Mouse (Mus musculus): ENCODE results near the gene Ric8b. TPM values are rescaled to one million over a fixed set of nuclear protein-coding genes. Genes with fewer than 3 reads are reported as not detected.
A peak's percentile ranks its signal among the peaks of the same experiment; 100 is the strongest.

Gene Ric8b
- polyA plus RNA-seq (2015; fragmentation: Nextera tagmentation; extraction: Ambion mirVana) = 14.1 and 15.5 TPM in 2 replicates

DNA sequence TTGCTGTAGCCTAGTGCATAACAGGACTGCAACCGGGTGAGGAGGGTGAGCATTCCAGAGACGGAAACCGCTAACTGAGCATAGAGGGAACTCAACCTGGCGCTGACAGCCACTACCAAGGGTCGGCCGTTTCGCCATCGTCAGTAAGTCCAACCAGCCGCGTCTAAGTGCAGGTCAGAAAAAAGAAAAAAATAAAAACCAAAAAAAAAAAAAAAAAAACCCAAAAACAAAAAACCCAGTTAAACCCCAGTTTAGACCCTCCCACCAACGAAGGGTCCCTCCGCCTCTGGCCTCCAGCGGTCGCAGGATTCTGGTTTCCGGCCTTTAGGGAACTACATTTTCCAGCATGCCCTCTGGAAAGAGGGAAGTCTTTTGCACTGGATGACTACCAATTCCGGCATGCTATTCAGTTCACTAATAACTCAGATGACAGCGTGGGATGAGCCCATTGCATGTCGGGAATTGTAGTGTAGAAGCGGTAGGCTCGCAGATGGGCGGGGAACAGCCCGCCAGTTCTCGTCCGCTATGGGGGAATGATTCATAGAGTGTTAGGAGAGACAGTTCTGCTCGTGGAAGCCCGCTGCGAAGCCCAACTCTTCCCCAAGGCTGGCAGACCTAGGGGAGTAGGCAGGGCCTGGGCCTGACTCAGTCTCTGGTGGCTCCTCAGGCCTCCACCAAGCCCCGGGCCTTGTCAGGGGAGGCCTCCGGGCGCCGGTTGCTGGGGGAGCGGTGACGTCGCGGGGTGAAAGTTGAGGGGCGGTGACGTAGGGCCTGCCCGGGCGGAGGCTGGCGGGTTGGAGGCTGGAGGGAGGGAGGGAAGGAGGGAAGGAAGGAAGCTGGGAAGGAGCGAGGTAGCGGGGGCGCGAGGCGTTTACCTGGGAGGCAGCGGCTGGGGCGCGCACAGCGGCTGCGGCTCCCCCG lies at the start of gene Ric8b:
Ric8b (plus strand) TSS at position 807 of the 921 bp plus-strand sequence.
- Histone ChIP-seq H3K9ac (ENCODE audit: low read depth, low read length) (peak within 1 kb of the TSS; percentile 93), H3K27me3 (replicated peaks; ENCODE audit: control insufficient read depth, insufficient read depth, low read length) (no peaks in the 10 kb centered on the region), H3K27ac (ENCODE audit: low read length) (peak within 1 kb of the TSS; percentile 96), H3K4me1 (ENCODE audit: control insufficient read depth, insufficient read depth, low read length) (0 out of 2 replicates have a peak, but pooled peaks cover 3% of the 10 kb centered on the region), H3K4me2 (ENCODE audit: low read depth, low read length) (peak within 1 kb of the TSS; percentile 56), H3K9me3 (ENCODE audit: control insufficient read depth, low read length) (no peaks in the 10 kb centered on the region), H3K36me3 (ENCODE audit: control insufficient read depth, insufficient read depth, low read length) (no peaks in the 10 kb centered on the region), H3K4me3 (ENCODE audit: low read length) (peak within 1 kb of the TSS; percentile 82)
- WGBS = under 1% methylated on average over 49 of the region's 51 CpGs
- peak; percentile 99 for ATAC-seq

GRCm38 (mm10) chr10:84871285-84871684 lies 46.1 kb upstream of the Ric8b start:
- Histone ChIP-seq H3K4me2 (ENCODE audit: low read depth, low read length) (no peak overlapping the region), H3K9ac (ENCODE audit: low read depth, low read length) (no peak overlapping the region), H3K27ac (ENCODE audit: low read length) (no peak overlapping the region), H3K27me3 (replicated peaks; ENCODE audit: control insufficient read depth, insufficient read depth, low read length) (no peaks in the 10 kb centered on the region), H3K4me3 (ENCODE audit: low read length) (no peak overlapping the region), H3K4me1 (ENCODE audit: control insufficient read depth, insufficient read depth, low read length) (no peaks in the 10 kb centered on the region), H3K36me3 (ENCODE audit: control insufficient read depth, insufficient read depth, low read length) (no peaks in the 10 kb centered on the region), H3K9me3 (ENCODE audit: control insufficient read depth, low read length) (no peaks in the 10 kb centered on the region)
- no peak for ATAC-seq
- WGBS = 62% methylated on average over 12 of the region's 12 CpGs

GRCm38 (mm10) chr10:84871921-84872320 lies 45.5 kb upstream of the Ric8b start:
- no peak overlapping the region for H3K27ac ChIP-seq (ENCODE audit: low read length)
- 55% methylated on average over 4 of the region's 4 CpGs for WGBS
- no peaks in the 10 kb centered on the region for H3K4me1 ChIP-seq (ENCODE audit: control insufficient read depth, insufficient read depth, low read length)
- H3K9ac ChIP-seq (ENCODE audit: low read depth, low read length) = no peak overlapping the region
- H3K4me3 ChIP-seq (ENCODE audit: low read length) = no peak overlapping the region
- H3K36me3 ChIP-seq (ENCODE audit: control insufficient read depth, insufficient read depth, low read length) = no peaks in the 10 kb centered on the region
- H3K4me2 ChIP-seq (ENCODE audit: low read depth, low read length) = no peak overlapping the region
- H3K9me3 ChIP-seq (ENCODE audit: control insufficient read depth, low read length) = no peaks in the 10 kb centered on the region
- no peak for ATAC-seq
- no peaks in the 10 kb centered on the region for H3K27me3 ChIP-seq (replicated peaks; ENCODE audit: control insufficient read depth, insufficient read depth, low read length)

- Histone ChIP-seq H3K9me3 (ENCODE audit: control insufficient read depth, low read length) (no peaks in the 10 kb centered on the region), H3K9ac (ENCODE audit: low read depth, low read length) (no peak overlapping the region), H3K4me2 (ENCODE audit: low read depth, low read length) (no peak overlapping the region), H3K27me3 (replicated peaks; ENCODE audit: control insufficient read depth, insufficient read depth, low read length) (no peaks in the 10 kb centered on the region), H3K4me1 (ENCODE audit: control insufficient read depth, insufficient read depth, low read length) (no peaks in the 10 kb centered on the region), H3K4me3 (ENCODE audit: low read length) (no peak overlapping the region), H3K27ac (ENCODE audit: low read length) (no peak overlapping the region), H3K36me3 (ENCODE audit: control insufficient read depth, insufficient read depth, low read length) (no peaks in the 10 kb centered on the region)
- 77% methylated on average over 9 of the region's 9 CpGs for WGBS
- no peak for ATAC-seq
Observed at GRCm38 (mm10) chr10:84879823-84880571, 37.4 kb upstream of the Ric8b start.

DNA sequence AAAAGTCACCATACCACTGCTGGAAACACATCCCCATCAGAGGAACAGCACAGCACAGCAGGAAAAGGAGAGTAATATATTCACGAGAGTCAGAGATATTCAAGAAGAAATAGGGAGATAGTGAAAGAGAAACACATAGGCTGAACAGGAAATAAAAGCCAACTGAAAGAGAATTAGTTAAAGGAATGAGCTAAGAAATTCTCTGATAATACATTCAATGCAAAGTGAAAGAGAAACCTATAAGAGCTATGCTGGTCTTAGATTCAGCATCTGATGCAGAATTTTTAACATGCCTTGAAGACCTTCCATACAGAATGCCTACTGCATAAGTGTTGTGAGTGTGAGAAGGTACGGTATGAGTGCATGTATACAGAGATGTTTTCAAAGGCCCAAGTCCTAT lies 34.9 kb upstream of the Ric8b start:
- Histone ChIP-seq H3K4me2 (ENCODE audit: low read depth, low read length) (no peak overlapping the region), H3K27ac (ENCODE audit: low read length) (no peak overlapping the region), H3K36me3 (ENCODE audit: control insufficient read depth, insufficient read depth, low read length) (no peaks in the 10 kb centered on the region), H3K9me3 (ENCODE audit: control insufficient read depth, low read length) (no peaks in the 10 kb centered on the region), H3K4me1 (ENCODE audit: control insufficient read depth, insufficient read depth, low read length) (peaks cover 6% of the 10 kb centered on the region; the same call in 1 of the 2 replicates), H3K4me3 (ENCODE audit: low read length) (no peak overlapping the region), H3K27me3 (replicated peaks; ENCODE audit: control insufficient read depth, insufficient read depth, low read length) (no peaks in the 10 kb centered on the region), H3K9ac (ENCODE audit: low read depth, low read length) (no peak overlapping the region)
- no peak for ATAC-seq
- WGBS = 90% methylated on average over 2 of the region's 2 CpGs

- Histone ChIP-seq H3K4me2 (ENCODE audit: low read depth, low read length) (peak overlapping the region; percentile 32; the same call in 1 of the 2 replicates), H3K9ac (ENCODE audit: low read depth, low read length) (no peak overlapping the region), H3K27ac (ENCODE audit: low read length) (peak overlapping the region; percentile 15; the same call in 1 of the 2 replicates), H3K4me3 (ENCODE audit: low read length) (no peak overlapping the region), H3K4me1 (ENCODE audit: control insufficient read depth, insufficient read depth, low read length) (peaks cover 6% of the 10 kb centered on the region; the same call in 1 of the 2 replicates), H3K36me3 (ENCODE audit: control insufficient read depth, insufficient read depth, low read length) (no peaks in the 10 kb centered on the region), H3K27me3 (replicated peaks; ENCODE audit: control insufficient read depth, insufficient read depth, low read length) (no peaks in the 10 kb centered on the region), H3K9me3 (ENCODE audit: control insufficient read depth, low read length) (no peaks in the 10 kb centered on the region)
- ATAC-seq = no peak
- WGBS = 52% methylated on average over 5 of the region's 5 CpGs
Observed at GRCm38 (mm10) chr10:84885341-84885884, 32.0 kb upstream of the Ric8b start.

GRCm38 (mm10) chr10:84886221-84886627 lies 31.2 kb upstream of the Ric8b start:
- H3K4me2 ChIP-seq (ENCODE audit: low read depth, low read length) = peak overlapping the region; percentile 44
- H3K4me1 ChIP-seq (ENCODE audit: control insufficient read depth, insufficient read depth, low read length) = peaks cover 6% of the 10 kb centered on the region; the same call in 1 of the 2 replicates
- peak overlapping the region; percentile 25 for H3K4me3 ChIP-seq (ENCODE audit: low read length)
- ATAC-seq = peak; percentile 88
- no peak overlapping the region for H3K9ac ChIP-seq (ENCODE audit: low read depth, low read length)
- no peaks in the 10 kb centered on the region for H3K27me3 ChIP-seq (replicated peaks; ENCODE audit: control insufficient read depth, insufficient read depth, low read length)
- no peaks in the 10 kb centered on the region for H3K9me3 ChIP-seq (ENCODE audit: control insufficient read depth, low read length)
- no peaks in the 10 kb centered on the region for H3K36me3 ChIP-seq (ENCODE audit: control insufficient read depth, insufficient read depth, low read length)
- 16% methylated on average over 6 of the region's 6 CpGs for WGBS
- peak overlapping the region; percentile 17; the same call in 1 of the 2 replicates for H3K27ac ChIP-seq (ENCODE audit: low read length)

DNA sequence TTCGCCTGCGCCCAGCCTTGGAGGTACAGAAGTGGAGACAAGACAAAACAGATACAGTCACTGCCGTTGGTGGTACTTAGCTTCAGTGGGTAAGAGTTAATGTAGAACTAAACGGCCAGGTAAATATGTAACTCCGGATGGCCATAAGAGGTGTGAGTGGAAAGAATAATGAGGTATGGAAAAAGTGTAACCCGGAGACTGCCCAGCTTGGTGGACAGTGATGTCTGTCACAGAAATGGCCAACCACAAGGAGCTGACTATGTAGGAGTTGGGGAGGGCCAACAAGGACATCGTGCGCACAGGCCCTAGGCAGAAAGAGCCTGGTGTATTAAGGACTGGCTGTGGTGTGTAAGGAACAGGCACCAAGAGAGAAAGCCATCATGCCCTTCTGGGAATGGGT lies 30.6 kb upstream of the Ric8b start:
- no peak overlapping the region for H3K9ac ChIP-seq (ENCODE audit: low read depth, low read length)
- WGBS = 60% methylated on average over 8 of the region's 8 CpGs
- H3K4me2 ChIP-seq (ENCODE audit: low read depth, low read length) = peak overlapping the region; percentile 44
- peak; percentile 42 for ATAC-seq
- 0 out of 2 replicates have a peak overlapping the region, but pooled peaks have one; percentile 17 for H3K27ac ChIP-seq (ENCODE audit: low read length)
- peaks cover 6% of the 10 kb centered on the region; the same call in 1 of the 2 replicates for H3K4me1 ChIP-seq (ENCODE audit: control insufficient read depth, insufficient read depth, low read length)
- no peaks in the 10 kb centered on the region for H3K27me3 ChIP-seq (replicated peaks; ENCODE audit: control insufficient read depth, insufficient read depth, low read length)
- no peaks in the 10 kb centered on the region for H3K9me3 ChIP-seq (ENCODE audit: control insufficient read depth, low read length)
- no peaks in the 10 kb centered on the region for H3K36me3 ChIP-seq (ENCODE audit: control insufficient read depth, insufficient read depth, low read length)
- peak overlapping the region; percentile 25; the same call in 1 of the 2 replicates for H3K4me3 ChIP-seq (ENCODE audit: low read length)
